Mouse (Mus musculus) adrenal gland, postnatal 36 days (tissue): Measurements from ENCODE around the gene Ppm1b. TPM values are rescaled to one million over a fixed set of nuclear protein-coding genes. Genes with fewer than 3 reads are reported as not detected.
A peak's percentile ranks its signal among the peaks of the same experiment; 100 is the strongest.

ENCODE experiments used
- DNase-seq, 2 experiments: peaks; one replicate each; pipeline ENCODE4 v3.0.0; 2021; ENCODE audit warnings: mixed read lengths in 1 of 2
- total RNA-seq, 2 experiments: library from RNA; stranded (reverse); gene quantifications; 2 replicates each; pipeline ENCODE4 v1.2.3; 2021

The Ppm1b gene
- total RNA-seq, 2 experiments from 2014 or later = 106 to 143 TPM

GRCm38 (mm10) chr17:85023247-85024167 is 67.0 kb downstream of the Ppm1b start:
- DNase-seq = peak; percentile 19 to 62

DNA sequence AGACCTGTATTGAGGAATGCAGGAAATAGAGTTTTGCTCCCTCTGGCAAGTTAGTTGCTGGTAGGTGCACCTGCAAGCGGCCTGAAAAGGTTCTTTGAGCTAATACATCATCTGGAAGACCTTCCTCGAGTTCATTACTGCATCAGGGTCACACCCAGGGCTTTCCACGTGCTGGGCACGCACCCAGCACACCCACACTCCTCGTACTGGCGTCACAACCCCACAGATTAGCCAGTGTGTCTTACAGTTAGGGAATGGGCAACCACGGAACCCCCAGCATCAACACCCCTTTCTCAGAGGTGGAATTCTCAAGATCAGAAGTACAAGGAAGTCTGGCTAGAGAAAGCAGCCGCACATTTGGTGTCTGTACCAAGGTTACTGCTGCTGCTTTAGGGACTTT is 67.7 kb downstream of the Ppm1b start:
- no peak for DNase-seq

- no peak for DNase-seq
Measured at GRCm38 (mm10) chr17:85025151-85025550, 68.6 kb downstream of the Ppm1b start.

DNA sequence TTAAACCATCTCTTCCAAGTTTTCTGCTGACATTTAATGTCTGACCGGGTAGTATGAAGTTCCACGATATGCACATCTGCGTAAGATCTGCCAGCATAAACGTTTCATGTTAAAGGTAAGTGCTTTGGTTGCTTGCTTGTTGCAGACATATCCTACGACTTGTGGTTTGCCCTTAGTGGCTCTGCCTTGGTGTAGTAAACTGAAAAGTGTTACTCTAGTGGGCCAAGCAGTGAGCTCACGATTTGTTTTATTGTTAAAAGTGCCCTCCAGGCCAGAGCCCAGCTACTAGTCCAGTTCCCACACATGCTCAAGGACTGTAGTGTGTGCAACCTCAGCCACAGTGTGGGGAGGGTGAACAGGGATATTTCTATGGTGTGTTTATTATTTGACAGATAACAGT is 69.9 kb downstream of the Ppm1b start:
- no peak for DNase-seq

DNA sequence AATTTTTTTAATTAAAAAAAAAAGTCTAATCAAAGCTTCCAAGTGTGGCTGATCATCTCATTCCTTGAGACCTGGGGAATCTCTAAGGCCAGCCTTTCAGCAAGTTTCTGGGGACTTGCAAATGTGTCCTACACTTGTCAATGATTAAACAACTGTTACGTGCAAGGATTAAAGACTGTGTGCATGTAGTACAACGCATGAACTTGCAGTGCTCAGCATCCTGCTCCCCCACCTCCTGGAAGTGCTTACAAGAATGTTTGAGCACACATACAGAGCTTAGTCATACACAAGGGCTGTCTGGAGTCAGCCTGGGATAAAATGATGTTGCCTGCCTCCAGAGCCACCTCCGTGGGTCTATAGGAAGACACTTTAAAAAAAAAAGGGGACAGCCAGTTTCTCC is 70.7 kb downstream of the Ppm1b start:
- DNase-seq = no peak

DNA sequence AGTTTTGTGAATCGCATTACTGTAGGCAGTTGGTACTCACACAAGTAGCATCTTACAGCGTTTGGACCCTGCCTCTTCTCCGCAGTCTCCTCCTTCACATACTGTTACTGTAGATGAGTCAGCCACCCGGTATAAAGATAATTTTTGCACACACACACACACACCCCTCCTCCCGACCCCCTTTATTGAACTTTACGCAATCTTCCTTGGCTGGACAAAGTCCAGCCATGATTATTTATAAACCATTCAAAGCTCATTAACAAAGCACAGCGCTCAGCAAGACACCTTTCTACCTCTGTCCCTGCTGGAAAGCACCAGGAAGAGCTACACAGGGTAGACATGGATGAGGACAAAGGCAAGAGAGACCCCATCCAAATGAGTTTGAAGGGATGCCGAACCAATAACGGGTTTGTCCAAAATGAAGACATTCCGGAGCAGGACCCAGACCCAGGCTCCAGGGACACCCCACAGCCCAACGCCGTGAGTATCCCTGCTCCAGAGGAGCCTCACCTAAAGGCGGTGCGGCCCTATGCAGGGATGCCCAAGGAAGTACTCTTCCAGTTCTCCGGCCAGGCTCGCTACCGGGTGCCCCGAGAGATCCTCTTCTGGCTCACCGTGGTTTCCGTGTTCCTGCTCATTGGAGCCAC is 71.7 kb downstream of the Ppm1b start, which contains the start of gene Slc3a1:
TSS of gene Slc3a1 (plus strand) at position 284 of the 647 bp plus-strand sequence.
- DNase-seq = no peak

DNA sequence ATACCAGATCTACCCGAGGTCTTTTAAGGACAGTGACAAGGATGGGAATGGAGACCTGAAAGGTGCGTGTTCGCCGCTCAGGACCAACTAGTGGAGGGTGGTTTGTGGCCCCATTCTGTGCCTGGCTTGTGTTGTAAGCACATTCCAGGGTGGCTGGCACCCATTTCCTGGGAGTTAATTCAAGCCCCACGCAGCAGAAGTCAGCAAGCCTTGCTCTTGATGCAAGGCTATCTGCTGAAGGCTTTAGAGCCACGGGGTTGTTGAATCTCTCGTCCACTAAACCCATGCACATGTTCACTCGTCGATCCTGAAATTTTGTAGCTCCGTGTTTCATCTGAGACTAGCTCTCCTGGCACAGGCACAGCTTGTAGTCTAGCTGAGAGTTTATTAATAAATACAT is 72.3 kb downstream of the Ppm1b start:
- DNase-seq = no peak

- DNase-seq = no peak
Measured at GRCm38 (mm10) chr17:85030651-85031050, 74.1 kb downstream of the Ppm1b start.

DNA sequence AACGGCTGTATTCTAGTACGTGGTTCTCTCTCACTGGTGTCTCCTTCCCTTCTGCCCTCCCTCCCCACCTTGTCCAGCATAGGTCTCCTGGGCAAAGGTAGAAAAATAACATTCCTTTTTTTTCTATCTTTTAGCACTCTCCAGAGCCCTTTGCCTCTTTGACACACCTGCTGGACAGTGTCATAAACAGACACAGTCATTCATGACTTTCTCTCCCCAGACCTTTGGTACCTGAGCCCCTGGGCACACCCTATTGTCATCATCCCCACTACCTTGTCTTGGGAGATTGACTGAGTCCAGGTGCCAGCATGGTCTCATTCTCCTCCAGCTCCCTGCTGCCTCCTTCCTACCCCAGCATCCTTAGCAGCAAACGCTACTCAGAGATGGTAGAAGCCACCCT is 76.5 kb downstream of the Ppm1b start:
- no peak for DNase-seq

GRCm38 (mm10) chr17:85034068-85034467 is 77.5 kb downstream of the Ppm1b start:
- peak; percentile 51 to 61 for DNase-seq

- no peak for DNase-seq
Measured at GRCm38 (mm10) chr17:85037855-85038254, 81.3 kb downstream of the Ppm1b start.

- no peak for DNase-seq
Measured at GRCm38 (mm10) chr17:85038311-85038710, 81.8 kb downstream of the Ppm1b start.

DNA sequence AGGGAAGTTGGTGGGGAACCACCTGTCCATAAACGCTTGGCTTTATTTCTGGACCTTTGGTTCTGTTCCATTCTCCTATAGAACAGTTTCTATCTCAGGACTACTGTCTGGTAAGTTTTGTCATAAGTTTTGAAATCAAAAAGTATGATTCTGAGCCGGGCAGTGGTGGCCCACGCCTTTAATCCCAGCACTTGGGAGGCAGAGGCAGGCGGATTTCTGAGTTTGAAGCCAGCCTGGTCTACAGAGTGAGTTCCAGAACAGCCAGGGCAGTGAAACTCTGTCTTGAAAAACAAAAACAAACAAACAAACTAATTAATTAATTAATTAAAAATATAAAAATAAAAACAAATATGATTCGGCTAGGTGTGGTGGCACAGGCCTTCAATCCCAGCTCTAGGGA is 82.2 kb downstream of the Ppm1b start:
- DNase-seq = no peak

GRCm38 (mm10) chr17:85040913-85041312 is 84.4 kb downstream of the Ppm1b start:
- DNase-seq = no peak

DNA sequence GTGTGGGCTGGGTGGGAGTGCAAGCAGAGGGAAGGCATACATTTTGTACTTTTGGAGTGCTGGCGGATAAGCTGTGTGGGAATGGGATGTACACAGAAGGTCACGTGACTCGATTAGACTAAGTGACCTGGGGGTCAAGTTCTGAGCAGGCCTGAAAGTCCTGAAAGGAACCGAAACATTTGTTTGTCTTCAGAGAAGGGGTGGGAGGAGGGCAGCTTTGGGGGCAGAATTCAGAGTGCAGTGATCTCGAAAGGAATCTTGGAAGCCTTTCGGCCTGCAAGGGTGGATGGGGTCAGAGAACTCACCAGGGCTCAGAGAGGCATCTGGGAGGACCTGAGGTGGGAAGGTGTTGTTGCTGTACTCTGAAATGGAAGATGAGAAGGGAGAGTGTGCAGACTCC is 85.9 kb downstream of the Ppm1b start:
- DNase-seq = no peak

GRCm38 (mm10) chr17:85043404-85043816 is 86.9 kb downstream of the Ppm1b start:
- DNase-seq = peak in 1 of 2 experiments; percentile 22

GRCm38 (mm10) chr17:85044466-85044865 is 87.9 kb downstream of the Ppm1b start:
- DNase-seq = no peak

DNA sequence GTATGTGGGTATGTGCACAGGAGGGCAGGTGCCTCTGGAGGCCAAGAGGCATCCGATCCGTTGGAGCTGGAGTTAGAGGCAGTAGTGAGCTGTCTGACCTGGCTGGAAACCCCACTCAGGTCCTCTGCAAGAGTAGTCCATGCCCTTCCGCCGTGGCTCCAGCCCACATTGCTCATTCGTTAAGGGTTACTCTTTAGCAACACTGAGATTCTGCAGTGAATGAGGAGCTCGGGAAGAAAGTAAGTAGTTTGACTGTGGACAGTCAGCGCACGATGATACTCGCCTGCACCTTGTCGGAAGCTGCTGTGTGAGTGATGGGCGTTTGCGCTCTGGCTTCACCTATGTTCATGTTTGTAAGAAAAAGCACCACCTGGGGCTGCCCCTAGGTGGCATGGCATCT is 88.6 kb downstream of the Ppm1b start:
- no peak for DNase-seq

- DNase-seq = no peak
Measured at GRCm38 (mm10) chr17:85048379-85048778, 91.8 kb downstream of the Ppm1b start.

- DNase-seq = no peak
Measured at GRCm38 (mm10) chr17:85058276-85058675, 101.7 kb downstream of the Ppm1b start.

- no peak for DNase-seq
Measured at GRCm38 (mm10) chr17:85059136-85059535, 102.6 kb downstream of the Ppm1b start.

- no peak for DNase-seq
Measured at GRCm38 (mm10) chr17:85063560-85063959, 107.0 kb downstream of the Ppm1b start.

GRCm38 (mm10) chr17:85067331-85067730 is 110.8 kb downstream of the Ppm1b start:
- no peak for DNase-seq
